Mouse (Mus musculus) liver, embryonic 14.5 days (tissue): ENCODE measurements around the gene Gm13128.
"Not testable (repeated sequence)": the region's sequence is repeated elsewhere in the genome, so short reads cannot be mapped to it uniquely, and the experiment has no call there.

Experiments
- CTCF ChIP-seq: IDR thresholded peaks from 2 replicates; pipeline ENCODE4 v1.5.1; 2016; ENCODE audit warnings: antibody characterized with exemption, low read depth, control low read depth
- EP300 ChIP-seq: IDR thresholded peaks from 2 replicates; pipeline ENCODE4 v1.6.1; 2016; ENCODE audit warnings: antibody characterized with exemption, low read depth

DNA sequence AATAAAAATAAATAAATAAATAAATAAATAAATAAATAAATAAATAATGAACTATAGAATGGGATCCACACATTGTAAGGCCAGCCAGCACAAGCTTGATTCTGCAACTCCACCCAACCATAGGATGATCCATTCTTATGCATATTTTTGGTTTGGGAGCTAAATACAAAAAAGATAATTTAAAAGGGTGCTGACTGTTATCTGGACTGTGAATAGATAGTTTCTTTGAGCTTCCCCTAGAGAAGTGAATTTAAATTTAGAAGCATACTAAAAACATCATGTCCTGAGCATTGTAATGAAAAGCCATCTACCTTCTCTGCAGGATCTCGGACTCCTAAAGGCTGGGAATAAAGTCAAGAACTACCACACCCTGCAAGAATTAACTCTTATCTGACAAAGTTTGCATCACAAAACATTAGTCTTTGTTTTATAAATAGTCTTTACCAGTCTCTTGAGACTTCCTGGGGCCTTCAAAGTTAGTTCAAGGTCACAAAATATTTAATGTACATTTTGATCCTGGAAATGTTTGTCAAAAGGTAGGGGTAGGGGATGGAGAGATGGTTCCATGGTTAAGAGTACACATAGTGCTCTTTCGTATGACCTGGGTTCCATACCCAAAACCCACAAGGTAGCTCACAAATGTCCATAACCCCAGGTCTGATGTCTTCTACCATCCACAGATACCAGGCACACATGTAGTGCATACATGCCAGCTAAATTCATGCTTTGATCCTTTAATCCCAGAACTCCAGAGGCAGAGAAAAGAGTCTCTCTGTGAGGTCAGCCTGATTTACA is 17.2 kb upstream of the Gm13128 start:
- not testable (repeated sequence) for TF ChIP-seq CTCF, EP300
